Mouse (Mus musculus): ENCODE measurements at regions not wholly inside any gene's neighbourhood (a gene's known extent, or its start where the extent isn't known, plus 50 kb on each side); places are given as distances from the start of the nearest gene placed in this dataset.

- peak; percentile 87 for DNase-seq (ENCODE audit: low spot score)
Measured at GRCm38 (mm10) chr14:100458727-100459447, 174.4 kb upstream of the Klf12 start.

DNA sequence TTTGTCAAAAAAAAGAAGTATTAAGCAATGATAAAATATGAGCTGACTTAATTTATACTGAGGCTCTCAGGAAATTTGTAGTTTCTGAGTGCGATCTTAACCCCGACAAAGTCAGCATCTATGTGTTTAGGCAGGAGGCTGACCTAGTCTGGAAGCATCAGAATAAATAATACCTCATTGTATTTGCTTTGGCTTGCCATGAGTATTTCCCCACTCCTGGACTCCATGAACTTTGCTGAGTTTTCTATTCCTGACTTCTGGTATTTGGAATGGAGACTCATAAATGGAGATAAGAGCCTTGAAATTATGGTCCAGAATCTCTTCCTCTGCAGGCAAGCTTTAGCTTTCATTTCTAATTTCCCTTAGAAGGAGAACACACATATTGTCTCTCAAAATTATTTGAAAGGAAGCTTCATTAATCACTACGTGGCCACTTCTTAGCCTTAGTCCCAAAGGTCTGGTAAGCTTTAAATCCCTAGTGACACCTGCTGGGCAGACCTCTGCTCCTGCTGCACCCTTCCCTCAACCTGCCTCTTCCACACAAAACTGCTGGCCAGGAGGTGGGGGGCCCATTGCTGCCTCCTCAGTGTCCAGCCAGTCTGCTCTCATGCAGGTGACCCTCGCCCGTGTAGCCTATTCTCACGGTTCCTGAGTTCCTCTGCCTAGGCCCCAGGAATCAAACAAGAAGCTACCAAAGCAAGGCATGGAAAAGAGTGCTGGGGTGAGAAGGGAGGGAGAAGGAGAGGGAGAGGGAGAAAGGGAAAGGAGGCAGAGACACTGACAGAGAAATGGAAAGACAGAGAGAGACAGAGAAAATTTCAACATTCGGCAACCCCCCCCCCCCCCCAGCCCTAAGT lies 173.6 kb upstream of the Klf12 start:
- peak; percentile 24 for DNase-seq (ENCODE audit: low spot score)

DNA sequence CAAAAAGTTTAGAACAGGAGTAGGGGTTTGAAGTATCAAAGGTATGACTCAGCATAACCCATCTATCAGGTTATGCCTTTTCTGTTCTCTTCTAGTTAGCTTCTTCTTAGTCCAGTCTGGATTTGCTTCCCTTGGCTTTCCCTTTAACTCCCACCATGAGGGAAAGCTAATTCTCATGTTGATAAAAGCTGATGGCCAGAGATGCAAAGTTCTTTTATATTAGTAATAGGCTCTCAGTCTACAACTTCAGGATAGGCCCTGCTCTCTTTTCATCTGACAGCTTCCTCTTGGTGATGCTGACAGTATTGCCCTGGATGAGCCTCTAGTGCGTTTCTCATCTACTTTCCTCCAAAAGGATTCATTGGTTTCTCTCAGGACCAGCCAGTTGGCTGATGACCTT lies 161.7 kb upstream of the Klf12 start:
- no peak for DNase-seq (ENCODE audit: low spot score)

DNA sequence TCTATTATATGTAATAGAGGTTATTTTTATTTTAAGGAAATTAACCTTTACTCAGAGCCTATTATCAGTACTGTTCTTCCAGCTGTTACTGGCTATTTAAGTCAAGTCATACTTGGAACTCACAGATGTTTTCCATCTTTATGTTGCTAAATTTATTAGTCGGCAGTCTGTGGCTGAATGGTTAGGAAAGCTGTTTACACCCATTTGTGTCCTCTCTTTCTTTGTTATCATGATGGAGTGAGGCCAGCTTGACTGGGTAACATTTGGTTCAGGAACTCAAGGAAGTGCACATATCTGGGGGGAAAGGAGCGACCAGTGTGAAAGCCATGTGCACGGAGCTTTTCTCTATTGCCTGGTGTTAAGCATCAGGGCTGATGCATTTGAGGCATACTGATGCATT lies 160.4 kb upstream of the Klf12 start:
- no peak for DNase-seq (ENCODE audit: low spot score)

- no peak for DNase-seq (ENCODE audit: low spot score)
Measured at GRCm38 (mm10) chr14:100444099-100444498, 159.6 kb upstream of the Klf12 start.

- no peak for DNase-seq (ENCODE audit: low spot score)
Measured at GRCm38 (mm10) chr14:100437552-100437951, 153.1 kb upstream of the Klf12 start.

DNA sequence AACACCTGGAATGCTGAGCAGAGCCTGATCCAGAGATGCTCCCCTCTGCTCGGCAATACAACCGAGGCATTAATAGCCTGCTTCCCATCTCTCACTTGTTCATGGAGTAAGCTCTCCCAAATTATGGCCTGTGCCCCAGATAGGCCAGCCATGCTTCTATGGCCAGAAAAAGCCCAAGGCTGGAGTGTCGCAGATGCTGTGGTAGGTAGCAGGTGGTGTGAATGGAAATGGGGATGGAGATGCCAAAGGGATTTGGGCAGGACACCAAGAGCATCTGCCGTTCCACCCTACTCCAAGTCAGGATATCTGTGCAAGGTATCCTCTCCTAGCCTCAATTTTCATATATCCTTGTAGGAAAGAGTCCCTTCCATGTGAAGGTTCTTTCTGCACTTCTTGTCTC lies 145.2 kb upstream of the Klf12 start:
- no peak for DNase-seq (ENCODE audit: low spot score)

DNA sequence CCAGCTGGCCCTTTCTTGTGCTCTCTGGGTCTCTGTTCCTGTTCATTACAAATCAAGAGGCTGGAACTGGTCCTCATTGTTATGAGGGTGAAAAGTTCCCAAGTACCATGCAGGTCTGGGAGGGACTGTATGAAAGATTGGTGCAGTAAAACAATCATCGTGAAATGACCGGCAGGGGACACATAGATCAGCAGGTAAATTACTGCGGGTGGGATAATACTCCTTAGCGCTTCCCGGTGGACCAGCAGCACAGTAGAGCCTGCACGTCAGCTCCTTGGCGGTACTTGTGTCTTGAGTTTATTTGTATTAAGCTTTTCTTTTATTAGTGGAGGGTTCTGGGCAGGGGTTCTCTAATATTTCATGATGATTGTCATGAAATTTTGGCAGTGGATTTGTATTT lies 141.9 kb upstream of the Klf12 start:
- no peak for DNase-seq (ENCODE audit: low spot score)

DNA sequence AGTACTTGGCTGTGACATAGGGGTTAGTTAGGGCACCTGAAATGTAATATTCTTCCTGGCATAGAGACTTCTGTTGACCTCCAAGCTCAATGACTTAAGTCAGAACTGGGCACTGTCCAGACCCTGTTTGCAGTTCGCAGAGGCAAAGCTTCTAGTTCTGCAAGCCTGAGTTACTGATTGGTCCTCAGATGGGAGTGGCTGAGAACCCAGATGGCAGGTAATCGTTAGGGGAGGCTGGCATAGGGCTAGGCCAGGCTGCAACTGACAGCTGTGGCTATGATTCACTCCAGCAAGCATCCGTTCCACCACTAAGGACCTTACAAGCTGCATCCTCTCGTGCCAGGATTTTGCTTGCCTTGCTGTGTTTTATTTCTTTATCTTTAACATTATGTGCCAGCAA lies 139.3 kb upstream of the Klf12 start:
- peak; percentile 16 for DNase-seq (ENCODE audit: low spot score)

DNA sequence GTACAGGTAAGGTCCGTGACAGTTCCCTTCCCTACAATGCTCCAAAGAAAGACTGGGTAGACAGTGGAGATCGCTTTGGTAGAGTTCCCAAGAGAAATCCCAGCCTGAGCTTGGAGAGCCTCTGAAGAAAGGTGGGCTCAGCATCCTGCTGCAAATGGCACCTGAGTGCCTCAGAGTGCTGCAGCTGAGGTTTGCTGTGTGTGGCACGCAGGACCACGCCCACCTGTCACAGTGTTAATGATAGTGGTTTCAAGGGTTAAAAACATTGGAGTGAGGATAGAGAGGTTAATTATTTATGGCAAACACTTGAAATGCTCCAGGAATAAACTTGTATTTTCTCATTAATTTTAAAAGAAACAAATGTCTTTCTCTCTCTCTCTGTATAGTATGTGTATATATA lies 137.2 kb upstream of the Klf12 start:
- DNase-seq (ENCODE audit: low spot score), result no peak

- DNase-seq (ENCODE audit: low spot score), result no peak
Measured at GRCm38 (mm10) chr14:100415099-100415498, 130.6 kb upstream of the Klf12 start.

DNA sequence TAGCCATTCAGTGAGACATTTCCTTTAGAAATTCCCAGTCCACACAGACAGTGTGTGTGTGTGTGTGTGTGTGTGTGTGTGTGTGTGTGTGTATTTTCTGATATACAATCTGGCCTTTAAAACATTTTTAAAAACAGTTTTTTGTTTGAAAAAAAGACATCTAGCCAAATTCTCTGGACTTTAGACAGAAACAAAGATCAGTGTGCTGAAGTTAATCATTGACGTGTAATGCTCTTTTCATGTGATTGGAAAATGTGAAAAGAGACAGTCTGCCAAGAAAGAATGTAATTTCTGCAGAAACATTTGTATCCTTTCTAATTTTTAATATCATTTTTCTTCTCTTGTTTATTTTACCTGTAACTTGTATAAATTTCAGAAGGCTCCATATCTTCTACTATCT lies 127.7 kb upstream of the Klf12 start:
- no peak for DNase-seq (ENCODE audit: low spot score)

DNA sequence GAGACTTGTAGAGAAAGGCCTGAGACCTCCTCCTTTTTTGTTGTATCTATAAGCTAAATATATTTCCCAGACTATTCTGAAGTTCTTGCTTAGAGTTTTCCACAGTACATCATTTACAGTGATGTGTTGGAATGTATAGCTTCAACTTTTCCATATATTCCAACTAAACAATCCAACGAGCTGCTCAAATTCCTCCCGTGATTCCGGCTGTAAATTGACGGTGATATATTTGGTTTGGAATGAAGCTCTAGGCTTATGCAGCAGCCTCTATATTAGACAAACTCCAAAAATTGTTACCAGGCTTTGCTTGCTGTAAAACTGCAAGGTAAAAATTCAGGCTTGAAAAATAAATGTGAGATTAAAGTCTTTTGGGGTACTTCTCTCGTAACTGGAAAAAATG lies 112.7 kb upstream of the Klf12 start:
- DNase-seq (ENCODE audit: low spot score), result no peak

DNA sequence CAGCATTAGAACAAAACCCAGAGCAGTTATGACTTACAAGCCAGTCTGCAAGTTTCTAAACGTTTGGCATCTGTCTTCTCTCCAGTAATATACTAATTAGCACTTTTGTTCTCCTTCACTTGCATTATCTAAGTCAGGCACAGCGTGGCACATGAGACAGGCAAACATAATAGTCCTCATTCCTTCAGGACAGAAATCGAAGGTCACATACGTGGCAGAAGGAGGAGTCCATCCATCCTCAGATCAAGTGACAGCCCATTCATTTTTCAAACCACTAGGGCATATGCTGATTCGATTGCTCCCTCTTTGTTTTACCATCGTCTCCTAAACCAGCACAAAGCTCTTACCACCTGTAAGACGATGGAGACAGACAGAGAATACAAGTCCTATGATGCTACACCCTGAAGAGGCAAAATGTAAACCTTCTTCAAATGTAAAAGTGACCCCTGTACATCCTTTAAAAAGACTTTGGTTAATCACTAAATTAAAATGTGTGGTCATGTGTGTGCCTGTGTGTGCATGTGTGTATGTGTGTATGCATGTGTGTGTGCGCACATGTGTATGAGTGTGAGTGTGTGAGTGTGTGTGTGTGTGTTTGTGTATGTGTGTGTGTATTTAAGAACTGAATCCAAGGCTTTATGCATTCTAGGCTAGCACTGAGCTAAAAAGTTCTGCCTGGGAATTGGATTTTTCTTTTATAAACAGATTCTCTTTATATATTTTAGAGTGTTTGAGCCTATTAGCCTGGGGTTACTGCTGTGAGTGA lies 90.9 kb upstream of the Klf12 start:
- DNase-seq (ENCODE audit: low spot score), result no peak

DNA sequence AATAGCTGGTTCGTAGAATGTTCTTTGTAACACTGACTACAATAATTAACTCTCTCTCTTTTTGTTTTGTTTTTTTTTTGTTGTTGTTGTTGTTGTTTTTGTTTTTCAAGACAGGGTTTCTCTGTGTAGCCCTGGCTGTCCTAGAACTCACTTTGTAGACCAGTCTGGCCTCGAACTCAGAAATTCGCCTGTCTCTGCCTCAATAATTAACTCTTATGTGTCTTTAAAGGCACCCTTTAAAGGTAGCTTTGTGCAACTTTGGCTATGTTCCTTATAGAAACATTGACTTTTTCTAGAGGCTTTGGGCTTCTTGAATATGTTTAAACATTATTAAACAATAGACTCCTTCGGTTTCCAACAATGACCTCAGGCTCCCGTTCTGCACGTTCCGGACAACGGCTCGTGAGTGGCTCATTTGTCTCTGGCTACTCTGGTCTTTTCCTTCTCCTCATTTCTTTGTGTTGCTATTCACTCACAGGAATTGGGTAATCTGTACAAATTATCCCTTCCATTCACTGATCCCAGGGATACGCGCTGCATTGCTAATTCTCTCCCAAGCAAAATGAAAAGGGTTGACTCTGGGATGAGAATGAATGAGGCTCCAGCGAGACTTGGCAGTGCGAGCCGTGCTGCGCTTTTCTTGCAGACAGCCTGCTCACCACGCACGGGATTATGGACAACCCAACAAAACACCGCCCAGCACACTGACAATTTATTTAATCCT lies 90.2 kb upstream of the Klf12 start:
- DNase-seq (ENCODE audit: low spot score), result peak; percentile 45

DNA sequence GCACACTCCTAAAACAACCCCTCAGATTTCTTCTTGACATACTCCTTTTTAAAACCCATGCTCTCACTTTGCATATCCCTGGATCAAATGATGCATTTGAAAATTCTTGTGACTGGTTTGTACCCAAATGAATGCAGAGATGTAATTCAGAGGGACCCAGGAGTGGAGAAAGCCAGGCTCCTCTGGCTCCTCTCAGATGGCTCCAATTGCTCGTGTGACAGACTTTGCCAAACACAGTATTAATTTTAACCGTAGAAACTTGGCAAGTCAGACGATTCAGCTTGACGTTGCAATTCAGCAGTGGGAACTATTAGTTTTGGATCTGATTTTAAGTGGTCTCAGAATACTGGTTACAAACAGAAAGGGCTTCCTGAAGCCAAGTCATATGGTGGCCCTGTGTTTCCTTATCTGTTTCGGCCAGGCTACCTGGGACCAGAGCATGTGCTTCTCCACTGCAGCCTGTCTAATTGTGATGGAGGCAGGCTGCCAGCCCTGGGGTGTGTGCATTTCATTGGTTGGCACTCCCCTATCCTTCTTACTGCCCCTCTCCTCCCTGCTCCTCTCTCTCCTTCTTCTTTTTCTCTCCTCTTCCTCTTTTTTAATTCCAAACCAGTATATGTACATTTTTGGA lies 81.9 kb upstream of the Klf12 start:
- no peak for DNase-seq (ENCODE audit: low spot score)

GRCm38 (mm10) chr14:100362786-100363185 lies 78.3 kb upstream of the Klf12 start:
- no peak for DNase-seq (ENCODE audit: low spot score)

DNA sequence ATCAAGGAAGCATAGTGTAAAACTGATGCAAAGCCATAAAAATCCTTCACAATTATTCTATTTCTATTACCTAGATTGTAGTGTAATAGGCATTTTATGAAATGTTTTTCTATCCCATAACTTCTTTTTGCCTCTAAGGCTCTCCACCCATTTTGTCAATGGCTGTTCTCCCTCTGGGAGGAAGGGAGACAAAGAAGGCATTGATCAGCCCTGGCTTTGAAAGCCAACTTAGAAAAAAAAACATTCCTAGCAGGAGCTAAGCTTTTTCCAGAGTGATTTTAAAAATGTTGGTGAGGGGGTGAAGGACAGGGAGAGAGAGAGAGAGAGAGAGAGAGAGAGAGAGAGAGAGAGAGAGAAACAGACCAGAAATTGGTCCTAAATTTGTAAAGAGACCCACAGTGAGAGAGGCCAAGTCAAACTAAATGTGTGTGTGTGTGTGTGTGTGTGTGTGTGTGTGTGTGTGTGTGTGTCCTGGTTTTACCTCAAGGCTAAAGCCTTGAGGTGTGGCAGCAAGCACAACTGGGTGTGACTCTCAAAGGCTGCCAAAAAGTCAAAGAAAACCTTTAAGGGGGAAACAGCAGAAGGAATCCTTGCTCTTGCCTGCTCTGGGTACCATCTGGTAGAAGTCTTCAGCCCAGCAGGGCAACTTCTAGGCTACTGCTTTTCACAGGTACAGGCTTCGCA lies 77.0 kb upstream of the Klf12 start:
- DNase-seq (ENCODE audit: low spot score), result no peak

- no peak for DNase-seq (ENCODE audit: low spot score)
Measured at GRCm38 (mm10) chr14:100359881-100360280, 75.4 kb upstream of the Klf12 start.

- DNase-seq (ENCODE audit: low spot score), result no peak
Measured at GRCm38 (mm10) chr14:100357131-100357530, 72.7 kb upstream of the Klf12 start.

DNA sequence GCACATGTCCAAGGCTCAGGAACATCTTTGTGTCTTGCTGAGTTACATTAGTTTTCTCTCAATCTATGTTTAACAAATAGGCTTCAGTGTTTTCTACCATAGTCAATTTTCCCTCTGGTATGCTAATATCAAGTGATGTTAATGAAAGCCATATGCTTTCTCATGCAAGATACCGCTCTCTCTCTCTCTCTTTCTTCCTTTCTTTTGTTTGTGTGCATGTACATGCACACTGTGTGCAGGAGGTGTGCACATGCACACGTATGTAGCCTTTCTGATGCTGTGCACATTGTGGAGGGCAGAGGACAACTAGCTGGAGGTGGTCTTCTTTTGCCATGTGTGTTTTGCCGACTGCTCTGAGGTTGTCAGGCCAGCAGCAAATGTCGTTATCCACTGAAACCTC lies 69.0 kb upstream of the Klf12 start:
- DNase-seq (ENCODE audit: low spot score), result no peak
